Mouse (Mus musculus) cerebellum, adult 11-12 months (tissue): ENCODE data around the gene Itgb2.

Experiments used
- DNase-seq: peaks from one replicate; pipeline ENCODE4 v3.0.0; 2022

The Itgb2 gene

GRCm38 (mm10) chr10:77589749-77590148 is 59.7 kb downstream of the Itgb2 start:
- no peak for DNase-seq

GRCm38 (mm10) chr10:77590812-77591211 is 60.8 kb downstream of the Itgb2 start:
- peak; percentile 62 for DNase-seq

- no peak for DNase-seq
Observed at GRCm38 (mm10) chr10:77591546-77591945, 61.5 kb downstream of the Itgb2 start.

GRCm38 (mm10) chr10:77596060-77596459 is 66.0 kb downstream of the Itgb2 start:
- no peak for DNase-seq

GRCm38 (mm10) chr10:77603021-77603420 is 73.0 kb downstream of the Itgb2 start:
- no peak for DNase-seq

DNA sequence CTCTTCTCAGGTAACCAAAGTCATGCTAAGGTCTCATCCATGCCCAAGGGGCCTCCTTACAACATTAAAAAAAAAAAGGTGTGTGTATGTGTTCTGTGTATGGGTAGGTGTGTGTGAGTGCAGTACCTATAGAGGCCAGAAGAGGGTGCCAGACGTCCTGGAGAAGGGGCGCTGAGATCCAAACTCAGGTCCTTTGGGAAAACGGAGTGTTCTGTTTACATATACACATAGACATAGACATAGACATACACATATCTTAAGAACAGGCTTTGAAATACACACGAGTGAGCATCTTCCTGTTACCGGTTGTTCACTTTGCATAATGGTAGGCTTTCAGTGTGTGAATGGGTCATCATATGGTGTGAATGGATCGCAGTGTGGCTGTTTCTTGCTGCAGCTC is 74.1 kb downstream of the Itgb2 start:
- DNase-seq: no peak

DNA sequence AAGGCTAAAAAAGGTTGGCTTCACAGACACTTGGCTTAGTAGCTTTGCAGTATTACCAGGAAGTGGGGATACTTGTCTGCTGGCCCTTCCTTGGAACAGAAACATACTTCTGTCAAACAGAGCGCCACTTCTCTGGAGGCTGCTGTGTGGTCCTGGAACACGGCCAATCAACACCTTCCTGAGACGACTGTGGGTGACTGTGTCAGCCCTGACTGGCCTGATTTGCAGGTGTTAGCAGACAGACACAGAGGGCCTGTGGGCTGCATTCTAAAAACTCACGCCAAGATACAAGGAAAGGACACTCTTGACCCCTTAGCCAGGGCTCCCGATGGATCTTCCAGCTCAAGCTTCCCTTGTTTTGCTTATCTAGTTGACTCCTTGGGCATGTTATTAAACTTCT is 74.9 kb downstream of the Itgb2 start:
- peak; percentile 63 for DNase-seq

DNA sequence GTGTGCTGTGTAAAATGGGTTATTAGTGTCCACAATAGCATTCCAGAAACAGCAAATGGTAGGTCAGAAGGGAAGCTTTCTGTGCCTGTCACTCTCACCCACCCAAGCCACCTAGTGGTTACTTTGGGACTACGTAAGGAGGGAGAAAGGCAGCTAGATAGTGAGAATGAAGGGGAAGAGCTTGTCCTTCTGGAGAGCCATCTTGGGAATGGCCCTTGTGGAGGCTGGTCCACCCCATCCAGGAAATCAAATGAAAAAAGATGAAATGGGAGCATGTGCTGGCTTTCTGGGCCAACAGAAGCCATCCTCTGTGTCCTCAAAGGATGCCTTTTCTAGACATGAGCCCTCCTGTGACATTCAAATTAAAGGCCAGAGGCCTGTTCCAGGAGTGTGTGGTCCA is 75.3 kb downstream of the Itgb2 start:
- no peak for DNase-seq

GRCm38 (mm10) chr10:77605908-77606826 is 76.1 kb downstream of the Itgb2 start, which contains the start of the genes Sumo3 and Gm49325:
Gene Sumo3 (plus strand): TSS chr10:77606097.
Gene Gm49325 (plus strand): TSS chr10:77606197.
- DNase-seq: peak; percentile 94

- no peak for DNase-seq
Observed at GRCm38 (mm10) chr10:77606855-77607254, 76.8 kb downstream of the Itgb2 start.

DNA sequence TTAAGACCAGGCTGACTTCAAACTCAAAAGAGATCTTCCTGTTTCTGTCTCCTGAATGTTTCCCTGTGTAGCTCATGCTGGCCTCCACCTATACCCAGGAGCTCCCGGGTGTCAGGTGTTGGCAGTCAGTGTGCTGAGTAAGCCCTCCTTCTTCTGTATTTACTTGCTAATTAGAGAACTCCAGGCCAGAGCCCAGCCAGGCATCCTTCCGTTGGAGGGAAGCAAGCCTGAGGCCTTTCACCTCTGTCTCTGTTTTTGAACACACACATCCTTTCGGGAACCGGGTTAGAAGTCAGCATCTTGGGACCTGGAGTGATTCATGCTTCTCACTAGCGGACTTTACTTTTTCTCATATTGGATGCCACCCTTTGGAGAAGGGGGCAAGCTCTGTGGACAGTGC is 77.4 kb downstream of the Itgb2 start:
- DNase-seq: no peak

- DNase-seq: no peak
Observed at GRCm38 (mm10) chr10:77608589-77608988, 78.5 kb downstream of the Itgb2 start.

- peak; percentile 69 for DNase-seq
Observed at GRCm38 (mm10) chr10:77610221-77610961, 80.3 kb downstream of the Itgb2 start.

- no peak for DNase-seq
Observed at GRCm38 (mm10) chr10:77613409-77613808, 83.4 kb downstream of the Itgb2 start.
